ENCODE assay signal across 8 mouse cellular contexts in genomic region chr3:27656764-27657390, GRCm38 (mm10). TPM values are rescaled to one million over a fixed set of nuclear protein-coding genes. Genes with fewer than 3 reads are reported as not detected.
A peak's percentile ranks its signal among the peaks of the same experiment; 100 is the strongest.
DNase-seq lines count a peak whose midpoint lies in the region; ATAC-seq and TF ChIP-seq lines count a peak whose summit lies in the region.

No protein-coding gene starts in this region.

- 15% methylated on average over 7 of the region's 7 CpGs for WGBS in heart, postnatal 0 days
- WGBS in intestine, embryonic 16.5 days, result 56% methylated on average over 7 of the region's 7 CpGs
- 66% methylated on average over 7 of the region's 7 CpGs for WGBS in thymus, adult 2 months

- no peak for TF ChIP-seq POLR2A in thymus, adult 2 months (IDR thresholded peaks at IDR 0.05; ENCODE audit: control insufficient read depth, extremely low read depth, insufficient read depth, low read length, poor library complexity)

- TF ChIP-seq CTCF in heart, postnatal 0 days (IDR thresholded peaks at IDR 0.05; ENCODE audit: low read depth), result no peak
- TF ChIP-seq CTCF in thymus, adult 2 months (IDR thresholded peaks at IDR 0.05; ENCODE audit: borderline replicate concordance, control insufficient read depth, extremely low read depth, insufficient read depth, low read length, poor library complexity), result no peak

- no peaks in the 10 kb centered on the region for H3K27me3 ChIP-seq in heart, postnatal 0 days (ENCODE audit: control insufficient read depth, insufficient read depth, low read length)
- no peaks in the 10 kb centered on the region for H3K27me3 ChIP-seq in intestine, embryonic 16.5 days (replicated peaks; ENCODE audit: control insufficient read depth, insufficient read depth, low read length)
- H3K27me3 ChIP-seq in thymus, adult 2 months (ENCODE audit: control insufficient read depth, insufficient read depth, low read length), result no peaks in the 10 kb centered on the region

- H3K4me2 ChIP-seq in heart, postnatal 0 days (ENCODE audit: low read depth, low read length), result peak overlapping the region; percentile 9; the same call in 1 of the 2 replicates
- no peak overlapping the region for H3K4me2 ChIP-seq in intestine, embryonic 16.5 days (ENCODE audit: low read depth, low read length)

- peaks cover 70% of the 10 kb centered on the region for H3K4me1 ChIP-seq in heart, postnatal 0 days (ENCODE audit: control insufficient read depth, insufficient read depth)
- peaks cover 26% of the 10 kb centered on the region for H3K4me1 ChIP-seq in intestine, embryonic 16.5 days (ENCODE audit: control insufficient read depth, insufficient read depth, low read length)
- H3K4me1 ChIP-seq in thymus, adult 2 months (replicated peaks; ENCODE audit: control insufficient read depth, insufficient read depth, low read length), result no peaks in the 10 kb centered on the region

- peak; percentile 52 for ATAC-seq in heart, postnatal 0 days (ENCODE audit: insufficient read depth, low read depth)
- ATAC-seq in megakaryocyte-erythroid progenitor cell, adult 5-6 weeks (replicated peaks; ENCODE audit: low FRiP score, low TSS enrichment, poor library complexity, severe bottlenecking), result peak; percentile 49; the same call in 1 of the 2 replicates
- ATAC-seq in cerebellum, adult (ENCODE audit: insufficient number of reproducible peaks, low FRiP score, low TSS enrichment), result no peak
- no peak for ATAC-seq in intestine, embryonic 16.5 days

- TF ChIP-seq EP300 in heart, postnatal 0 days (IDR thresholded peaks at IDR 0.05; ENCODE audit: low read depth), result no peak

- no peaks in the 10 kb centered on the region for H3K9me3 ChIP-seq in heart, postnatal 0 days (replicated peaks; ENCODE audit: control insufficient read depth, low read length)
- H3K9me3 ChIP-seq in intestine, embryonic 16.5 days (ENCODE audit: control insufficient read depth, low read length), result no peaks in the 10 kb centered on the region

- H3K9ac ChIP-seq in heart, postnatal 0 days (replicated peaks; ENCODE audit: low read depth, low read length), result no peak overlapping the region
- no peak overlapping the region for H3K9ac ChIP-seq in intestine, embryonic 16.5 days (ENCODE audit: low read depth, low read length)

- DNase-seq in right cerebral cortex, adult 18-20 months, result peak; percentile 39
- no peak for DNase-seq in right cerebral cortex, postnatal 10 days (ENCODE audit: low spot score in 2 of 2)
- peak; percentile 5 for DNase-seq in c-Kit-negative CD71-positive TER-119-positive erythroid progenitor cells, embryonic 14.5 days (ENCODE audit: low read depth, low spot score)
- peak; percentile 50 for DNase-seq in heart, postnatal 0 days (ENCODE audit: low spot score)
- DNase-seq in thymus, adult 2 months, result no peak

- H3K36me3 ChIP-seq in heart, postnatal 0 days (replicated peaks; ENCODE audit: control insufficient read depth, insufficient read depth, low read length), result no peaks in the 10 kb centered on the region
- H3K36me3 ChIP-seq in intestine, embryonic 16.5 days (ENCODE audit: control insufficient read depth, insufficient read depth, low read length), result no peaks in the 10 kb centered on the region
- no peaks in the 10 kb centered on the region for H3K36me3 ChIP-seq in thymus, adult 2 months (ENCODE audit: control insufficient read depth, insufficient read depth, low read length)

- peak overlapping the region; percentile 82 for H3K27ac ChIP-seq in heart, postnatal 0 days (ENCODE audit: low read depth)
- H3K27ac ChIP-seq in intestine, embryonic 16.5 days (ENCODE audit: low read length), result no peak overlapping the region
- H3K27ac ChIP-seq in thymus, adult 2 months (ENCODE audit: control insufficient read depth, insufficient read depth, low read length), result no peak overlapping the region

- no peak overlapping the region for H3K4me3 ChIP-seq in heart, postnatal 0 days (ENCODE audit: low read depth, low read length)
- H3K4me3 ChIP-seq in intestine, embryonic 16.5 days (ENCODE audit: low read length), result no peak overlapping the region
- no peak overlapping the region for H3K4me3 ChIP-seq in thymus, adult 2 months (ENCODE audit: control insufficient read depth, insufficient read depth, low read length)

RNA-seq across cellular contexts. Expression of gene Fndc3b, which starts 54.2 kb away (rescaled TPM):
- 44.1 and 57.1 TPM in 2 replicates for total RNA-seq in heart, postnatal 0 days (2014; rRNA removed; ENCODE audit: low replicate concordance)
- 13.8 and 16.4 TPM in 2 replicates for polyA plus RNA-seq in heart, postnatal 0 days (2015; fragmentation: Nextera tagmentation; extraction: Ambion mirVana)
- total RNA-seq in megakaryocyte-erythroid progenitor cell, adult 5-6 weeks (2014; fragmentation: Nextera tagmentation), result 0.96 and 2.8 TPM in 2 replicates
- total RNA-seq in megakaryocyte-erythroid progenitor cell, adult 5-6 weeks (2017), result 0.28 and 1.3 TPM in 2 replicates
- 14.0 and 15.4 TPM in 2 replicates for polyA plus RNA-seq in intestine, embryonic 16.5 days (2015; fragmentation: Nextera tagmentation; extraction: Ambion mirVana)
- 3.8 and 4.7 TPM in 2 replicates for polyA plus RNA-seq in thymus, adult 2 months (2012; rRNA removed)

Comparison
In these comparisons a context has a peak if more than half of its experiments do, and no peak if none do; other contexts are left out.
1. DNase-seq: peak in right cerebral cortex, adult 18-20 months (single experiment), c-Kit-negative CD71-positive TER-119-positive erythroid progenitor cells, embryonic 14.5 days (single experiment) and heart, postnatal 0 days (single experiment); none in right cerebral cortex, postnatal 10 days (0 of 2) and thymus, adult 2 months (single experiment).
2. ATAC-seq: peak in heart, postnatal 0 days (single experiment) and megakaryocyte-erythroid progenitor cell, adult 5-6 weeks (single experiment); none in cerebellum, adult (single experiment) and intestine, embryonic 16.5 days (single experiment).